ENCODE assay signal across 23 mouse cellular contexts in genomic region chr10:123360492-123360891, GRCm38 (mm10).
DNase-seq lines count a peak whose midpoint lies in the region; ATAC-seq and TF ChIP-seq lines count a peak whose summit lies in the region.
"Had no signal": no experiment of that assay in that cellular context is flagged by ENCODE, and none has a peak within 500 bp of the region (broad histone marks: within the 10 kb centered on the region; RNA-seq: fewer than 3 reads in every experiment).

No protein-coding gene starts in this region.

- TF ChIP-seq EP300 in heart, postnatal 0 days (IDR thresholded peaks at IDR 0.05; ENCODE audit: low read depth) = no peak
- no peak for TF ChIP-seq EP300 in heart, adult 2 months (IDR thresholded peaks at IDR 0.05; ENCODE audit: insufficient read depth, low read depth, low read length)

- peak overlapping the region; percentile 21 for H3K4me2 ChIP-seq in heart, postnatal 0 days (ENCODE audit: low read depth, low read length)
- no peak overlapping the region; the same call in 1 of the 2 replicates for H3K4me2 ChIP-seq in lung, embryonic 16.5 days (ENCODE audit: low read depth, low read length)
- H3K4me2 ChIP-seq: forebrain, embryonic 12.5 days; heart, embryonic 11.5 days; hindbrain, embryonic 15.5 days; intestine, embryonic 15.5 days; midbrain, embryonic 12.5 days had no signal

- no peak overlapping the region for H3K27ac ChIP-seq in heart, postnatal 0 days (ENCODE audit: low read depth)
- no peak overlapping the region for H3K27ac ChIP-seq in heart, adult 2 months
- no peak overlapping the region for H3K27ac ChIP-seq in lung, embryonic 16.5 days (ENCODE audit: low read length)
- H3K27ac ChIP-seq: forebrain, embryonic 12.5 days; hindbrain, embryonic 15.5 days; intestine, embryonic 15.5 days; midbrain, embryonic 12.5 days; stomach, postnatal 0 days had no signal

- H3K4me3 ChIP-seq in heart, postnatal 0 days (ENCODE audit: low read depth, low read length) = 0 out of 2 replicates have a peak overlapping the region, but pooled peaks have one; percentile 17
- H3K4me3 ChIP-seq in heart, adult 2 months = no peak overlapping the region
- H3K4me3 ChIP-seq in lung, embryonic 16.5 days (ENCODE audit: low read length) = no peak overlapping the region
- H3K4me3 ChIP-seq: forebrain, embryonic 12.5 days; hindbrain, embryonic 15.5 days; intestine, embryonic 15.5 days; midbrain, embryonic 12.5 days had no signal

- no peaks in the 10 kb centered on the region for H3K9me3 ChIP-seq in heart, postnatal 0 days (replicated peaks; ENCODE audit: control insufficient read depth, low read length)
- H3K9me3 ChIP-seq in lung, embryonic 16.5 days (ENCODE audit: control insufficient read depth, low read length) = no peaks in the 10 kb centered on the region
- H3K9me3 ChIP-seq: forebrain, embryonic 12.5 days; hindbrain, embryonic 15.5 days; intestine, embryonic 15.5 days; midbrain, embryonic 12.5 days had no signal

- no peak for TF ChIP-seq POLR2A in heart, adult 2 months (IDR thresholded peaks at IDR 0.05; ENCODE audit: insufficient read depth, low read depth, low read length)

- intact Hi-C loops in heart, adult 2 months (cut with DNase I) = no loop called here

- no peaks in the 10 kb centered on the region for H3K4me1 ChIP-seq in heart, postnatal 0 days (ENCODE audit: control insufficient read depth, insufficient read depth)
- H3K4me1 ChIP-seq in heart, adult 2 months (ENCODE audit: control insufficient read depth, insufficient read depth, low read length) = no peaks in the 10 kb centered on the region
- H3K4me1 ChIP-seq in lung, embryonic 16.5 days (replicated peaks; ENCODE audit: control insufficient read depth, insufficient read depth, low read length) = no peaks in the 10 kb centered on the region
- H3K4me1 ChIP-seq: forebrain, embryonic 12.5 days; hindbrain, embryonic 15.5 days; intestine, embryonic 15.5 days; midbrain, embryonic 12.5 days had no signal

- H3K27me3 ChIP-seq in heart, postnatal 0 days (ENCODE audit: control insufficient read depth, insufficient read depth, low read length) = no peaks in the 10 kb centered on the region
- no peaks in the 10 kb centered on the region for H3K27me3 ChIP-seq in heart, adult 2 months (ENCODE audit: control insufficient read depth, insufficient read depth, low read length)
- no peaks in the 10 kb centered on the region for H3K27me3 ChIP-seq in lung, embryonic 16.5 days (ENCODE audit: control insufficient read depth, insufficient read depth, low read depth, low read length)
- H3K27me3 ChIP-seq: forebrain, embryonic 12.5 days; hindbrain, embryonic 15.5 days; intestine, embryonic 15.5 days; midbrain, embryonic 12.5 days had no signal

- WGBS in heart, postnatal 0 days = 31% methylated on average over 14 of the region's 14 CpGs
- 31% methylated on average over 14 of the region's 14 CpGs for WGBS in heart, adult 2 months
- 68% methylated on average over 14 of the region's 14 CpGs for WGBS in lung, embryonic 16.5 days

- no peak overlapping the region for H3K9ac ChIP-seq in heart, postnatal 0 days (replicated peaks; ENCODE audit: low read depth, low read length)
- no peak overlapping the region for H3K9ac ChIP-seq in heart, adult 2 months (ENCODE audit: low read depth, low read length)
- no peak overlapping the region for H3K9ac ChIP-seq in lung, embryonic 16.5 days (ENCODE audit: low read length)
- H3K9ac ChIP-seq: forebrain, embryonic 12.5 days; hindbrain, embryonic 15.5 days; intestine, embryonic 15.5 days; midbrain, embryonic 12.5 days had no signal

- no peaks in the 10 kb centered on the region for H3K36me3 ChIP-seq in heart, postnatal 0 days (replicated peaks; ENCODE audit: control insufficient read depth, insufficient read depth, low read length)
- no peaks in the 10 kb centered on the region for H3K36me3 ChIP-seq in heart, adult 2 months (ENCODE audit: control insufficient read depth, insufficient read depth, low read length)
- no peaks in the 10 kb centered on the region for H3K36me3 ChIP-seq in lung, embryonic 16.5 days (ENCODE audit: control insufficient read depth, insufficient read depth, low read length)
- H3K36me3 ChIP-seq: forebrain, embryonic 12.5 days; G1E; hindbrain, embryonic 15.5 days; intestine, embryonic 15.5 days; midbrain, embryonic 12.5 days had no signal

- peak; percentile 27 for ATAC-seq in frontal cortex, adult (ENCODE audit: low TSS enrichment)
- ATAC-seq in heart, postnatal 0 days (ENCODE audit: insufficient read depth, low read depth) = no peak
- peak; percentile 12; the same call in 1 of the 2 replicates for ATAC-seq in lung, embryonic 16.5 days (ENCODE audit: low read depth)
- peak; percentile 44 to 58 for ATAC-seq in hematopoietic stem cell, adult 5-6 weeks (replicated peaks in 1 of 2; ENCODE audit: insufficient read depth in 1 of 2, low FRiP score in 2 of 2, low TSS enrichment in 1 of 2, low read depth in 1 of 2, poor library complexity in 2 of 2, severe bottlenecking in 2 of 2)
- ATAC-seq: activated CD4-positive, CD25-positive, alpha-beta regulatory T cell, adult 4 months; intestine, embryonic 15.5 days had no signal

- no peak for TF ChIP-seq CTCF in heart, postnatal 0 days (IDR thresholded peaks at IDR 0.05; ENCODE audit: low read depth)
- no peak for TF ChIP-seq CTCF in heart, adult 2 months (IDR thresholded peaks at IDR 0.05)

- no peak for DNase-seq in frontal cortex, adult 2 months (ENCODE audit: extremely low spot score in 1 of 2, low spot score in 1 of 2)
- DNase-seq in heart, postnatal 0 days (ENCODE audit: low spot score) = peak; percentile 8
- no peak for DNase-seq in heart, adult 2 months
- DNase-seq in lung, postnatal 25 days (ENCODE audit: low spot score) = no peak
- DNase-seq in urinary bladder, adult 2 months (ENCODE audit: low spot score) = no peak
- DNase-seq: adrenal gland, postnatal 25 days; cerebellum, adult 11-12 months; cerebellum, postnatal 25 days; gastrocnemius, postnatal 14 days; kidney, postnatal 25 days; liver; retina, postnatal 1 day had no signal

- H3K79me2 ChIP-seq in heart, adult 2 months (replicated peaks; ENCODE audit: control insufficient read depth, insufficient read depth, low read length) = no peaks in the 10 kb centered on the region
